23 mouse cellular contexts compared by ENCODE assay signal in genomic region chr12:87201694-87202093, GRCm38 (mm10). TPM values are rescaled to one million over a fixed set of nuclear protein-coding genes. Genes with fewer than 3 reads are reported as not detected.
DNase-seq lines count a peak whose midpoint lies in the region; ATAC-seq and TF ChIP-seq lines count a peak whose summit lies in the region.
"Had no signal": no experiment of that assay in that cellular context is flagged by ENCODE, and none has a peak within 500 bp of the region (broad histone marks: within the 10 kb centered on the region; RNA-seq: fewer than 3 reads in every experiment).

No protein-coding gene starts in this region.

- no peak overlapping the region for H3K4me3 ChIP-seq in kidney, postnatal 0 days (replicated peaks; ENCODE audit: low read depth, low read length)
- H3K4me3 ChIP-seq in CH12.LX (replicated peaks in 1 of 3; ENCODE audit: low read depth in 2 of 3, low read length in 2 of 3, poor library complexity in 1 of 3): no peak overlapping the region
- H3K4me3 ChIP-seq in stomach, postnatal 0 days (ENCODE audit: low read depth, low read length): no peak overlapping the region
- H3K4me3 ChIP-seq: embryonic facial prominence, embryonic 13.5 days; forebrain, embryonic 12.5 days; gastrocnemius, adult 2 months; heart, embryonic 13.5 days; hindbrain, embryonic 13.5 days had no signal

- TF ChIP-seq CTCF in kidney, postnatal 0 days (IDR thresholded peaks at IDR 0.05; ENCODE audit: low read depth): peak; percentile 17; the same call in 1 of the 2 replicates
- peak in 1 of 2 experiments; percentile 73; a peak in 2 of 4 replicates for TF ChIP-seq CTCF in CH12.LX (conservative IDR thresholded peaks at IDR 0.05 in 1 of 2, IDR thresholded peaks at IDR 0.05 in 1 of 2; ENCODE audit: low read depth in 2 of 2, low read length in 2 of 2)
- peak; percentile 48 for TF ChIP-seq CTCF in stomach, postnatal 0 days (IDR thresholded peaks at IDR 0.05; ENCODE audit: low read depth)

- ATAC-seq in CD4-positive, CD25-positive, alpha-beta regulatory T cell, adult 4 months: no peak
- no peak for ATAC-seq in kidney, postnatal 0 days (replicated peaks; ENCODE audit: low FRiP score, low read depth)
- ATAC-seq in stomach, postnatal 0 days (ENCODE audit: low FRiP score, low TSS enrichment): no peak
- ATAC-seq: activated CD4-positive, CD25-positive, alpha-beta regulatory T cell, adult 4 months; forebrain, postnatal 0 days; Patski had no signal

- TF ChIP-seq RAD21 in CH12.LX (IDR thresholded peaks at IDR 0.05; ENCODE audit: low read depth, low read length): peak; percentile 73

- in situ Hi-C loops in CH12.LX (cut with MboI; ENCODE audit: low pct_ligation_motif_present, low pct_unique_long_range_greater_than_20kb, low sequenced_read_pairs): loop anchor here (5.0 kb wide), 1 partner anchor 136 kb away; no protein-coding TSS in a partner anchor

- H3K36me3 ChIP-seq in kidney, postnatal 0 days (ENCODE audit: insufficient read depth, low read length): no peaks in the 10 kb centered on the region
- peaks cover 0 to 2% of the 10 kb centered on the region in 2 experiments for H3K36me3 ChIP-seq in CH12.LX (replicated peaks in 1 of 2; ENCODE audit: control insufficient read depth in 1 of 2, insufficient read depth in 1 of 2, low read length in 1 of 2)
- H3K36me3 ChIP-seq in stomach, postnatal 0 days (ENCODE audit: control insufficient read depth, insufficient read depth, low read length): no peaks in the 10 kb centered on the region
- H3K36me3 ChIP-seq: embryonic facial prominence, embryonic 13.5 days; forebrain, embryonic 12.5 days; heart, embryonic 13.5 days; hindbrain, embryonic 13.5 days had no signal

- H3K4me2 ChIP-seq in kidney, postnatal 0 days (ENCODE audit: low read length): no peak overlapping the region
- peak overlapping the region; percentile 90; the same call in 1 of the 2 replicates for H3K4me2 ChIP-seq in CH12.LX (ENCODE audit: insufficient read depth, low read depth, poor library complexity, severe bottlenecking)
- no peak overlapping the region for H3K4me2 ChIP-seq in stomach, postnatal 0 days (replicated peaks; ENCODE audit: low read depth)
- H3K4me2 ChIP-seq: embryonic facial prominence, embryonic 13.5 days; forebrain, embryonic 12.5 days; heart, embryonic 13.5 days; hindbrain, embryonic 13.5 days had no signal

- no peak overlapping the region for H3K27ac ChIP-seq in kidney, postnatal 0 days
- H3K27ac ChIP-seq in CH12.LX (ENCODE audit: insufficient read depth, low read depth): no peak overlapping the region
- no peak overlapping the region for H3K27ac ChIP-seq in stomach, postnatal 0 days (replicated peaks)
- H3K27ac ChIP-seq: embryonic facial prominence, embryonic 13.5 days; forebrain, embryonic 12.5 days; gastrocnemius, adult 2 months; heart, embryonic 13.5 days; hindbrain, embryonic 13.5 days had no signal

- TF ChIP-seq EP300 in CH12.LX (IDR thresholded peaks at IDR 0.05; ENCODE audit: low read length): no peak
- no peak for TF ChIP-seq EP300 in stomach, postnatal 0 days (optimal IDR thresholded peaks at IDR 0.05)

- no peak overlapping the region for H3K9ac ChIP-seq in kidney, postnatal 0 days (ENCODE audit: low read depth, low read length)
- H3K9ac ChIP-seq in CH12.LX (ENCODE audit: insufficient read depth, low read depth): peak overlapping the region; percentile 98; the same call in 1 of the 2 replicates
- H3K9ac ChIP-seq in stomach, postnatal 0 days (ENCODE audit: low read length): no peak overlapping the region
- H3K9ac ChIP-seq: embryonic facial prominence, embryonic 13.5 days; forebrain, embryonic 12.5 days; forebrain, postnatal 0 days; heart, embryonic 13.5 days; hindbrain, embryonic 13.5 days had no signal

- dilution Hi-C loops in CH12.LX (cut with MboI; ENCODE audit: extremely low pct_ligation_motif_present, extremely low pct_unique_long_range_greater_than_20kb, low sequenced_read_pairs): no loop called here

- WGBS in kidney, postnatal 0 days: 60% methylated on average over 5 of the region's 5 CpGs
- 57% methylated on average over 5 of the region's 5 CpGs for WGBS in stomach, postnatal 0 days

- TF ChIP-seq POLR2A in CH12.LX (IDR thresholded peaks at IDR 0.05; ENCODE audit: low read depth, low read length): no peak

- H3K4me1 ChIP-seq in kidney, postnatal 0 days (replicated peaks; ENCODE audit: insufficient read depth, low read length): no peaks in the 10 kb centered on the region
- peaks cover 3 to 32% of the 10 kb centered on the region in 2 experiments; a peak in 3 of 4 replicates for H3K4me1 ChIP-seq in CH12.LX (ENCODE audit: control insufficient read depth in 1 of 2, insufficient read depth in 2 of 2)
- H3K4me1 ChIP-seq in stomach, postnatal 0 days (replicated peaks; ENCODE audit: control insufficient read depth, insufficient read depth): no peaks in the 10 kb centered on the region

- peak; percentile 8 for DNase-seq in CD4-positive, CD25-positive, alpha-beta regulatory T cell, adult 2 months (ENCODE audit: low read depth, low spot score)
- no peak for DNase-seq in kidney, postnatal 0 days (ENCODE audit: low spot score)
- no peak for DNase-seq in kidney, postnatal 25 days
- no peak for DNase-seq in CH12.LX (ENCODE audit: extremely low read depth)
- DNase-seq in stomach, postnatal 0 days (ENCODE audit: low spot score): no peak
- no peak for DNase-seq in urinary bladder, postnatal 10 days (ENCODE audit: low spot score)
- DNase-seq: adrenal gland, postnatal 25 days; cerebellum, adult 18-20 months; cerebellum, adult 9-11 months; cerebellum, postnatal 36 days; forebrain, postnatal 0 days; gastrocnemius, adult 2 months; gastrocnemius, postnatal 25 days; heart, postnatal 10 days; heart, postnatal 4 days had no signal

- H3K9me3 ChIP-seq in kidney, postnatal 0 days (replicated peaks; ENCODE audit: low read length): no peaks in the 10 kb centered on the region
- no peaks in the 10 kb centered on the region for H3K9me3 ChIP-seq in CH12.LX (replicated peaks; ENCODE audit: low read length)
- no peaks in the 10 kb centered on the region for H3K9me3 ChIP-seq in stomach, postnatal 0 days (ENCODE audit: control insufficient read depth, low read length)
- H3K9me3 ChIP-seq: embryonic facial prominence, embryonic 13.5 days; forebrain, embryonic 12.5 days; heart, embryonic 13.5 days; hindbrain, embryonic 13.5 days had no signal

- no peaks in the 10 kb centered on the region for H3K27me3 ChIP-seq in kidney, postnatal 0 days (ENCODE audit: insufficient read depth, low read length)
- H3K27me3 ChIP-seq in CH12.LX (replicated peaks): no peaks in the 10 kb centered on the region
- no peaks in the 10 kb centered on the region for H3K27me3 ChIP-seq in stomach, postnatal 0 days (ENCODE audit: control insufficient read depth, insufficient read depth, low read length)
- H3K27me3 ChIP-seq: embryonic facial prominence, embryonic 13.5 days; forebrain, embryonic 12.5 days; hindbrain, embryonic 13.5 days; Patski had no signal

- H3K79me2 ChIP-seq in CH12.LX (replicated peaks; ENCODE audit: control insufficient read depth, extremely low read depth, insufficient read depth, poor library complexity, severe bottlenecking): peaks cover 27% of the 10 kb centered on the region

TF ChIP-seq in CH12.LX, 34 proteins besides CTCF, POLR2A, EP300 and RAD21 (continues in another document):
- TF ChIP-seq SIN3A (IDR thresholded peaks at IDR 0.05; ENCODE audit: low read length): peak; percentile 56; the same call in 1 of the 2 replicates
- TF ChIP-seq GABPA (IDR thresholded peaks at IDR 0.05; ENCODE audit: insufficient replicate concordance, low read depth, low read length): no peak
- peak; percentile 68 for TF ChIP-seq SMC3 (IDR thresholded peaks at IDR 0.05; ENCODE audit: low read depth, low read length)

RNA-seq across cellular contexts. Expression of gene Tmed8, which starts 1.4 kb away (rescaled TPM):
- polyA plus RNA-seq in CD4-positive, CD25-positive, alpha-beta regulatory T cell, adult 4 months (2017; shearing (Covaris generic)): 1 to 10 TPM; 2.2 to 3.4 TPM
- polyA plus RNA-seq in kidney, postnatal 0 days (2015; fragmentation: Nextera tagmentation; extraction: Ambion mirVana): 1.7 and 1.8 TPM in 2 replicates
- total RNA-seq in CH12.LX (2012; rRNA removed): 27.3 and 29.1 TPM in 2 replicates
- 27.9 and 29.3 TPM in 2 replicates for total RNA-seq in CH12.LX (2014; rRNA removed)
- 29.4 and 34.8 TPM in 2 replicates for polyA plus RNA-seq in CH12.LX (2012; ENCODE audit: insufficient read length, low read depth)
- 1.1 TPM in 2 replicates for polyA plus RNA-seq in stomach, postnatal 0 days (2015; fragmentation: Nextera tagmentation; extraction: Ambion mirVana)

RNA-seq across cellular contexts. Expression of gene Samd15, which starts 2.2 kb away (rescaled TPM):
- 1 to 10 TPM in 1 of 2 experiments, not detected in 1; 5.3 TPM for polyA plus RNA-seq in CD4-positive, CD25-positive, alpha-beta regulatory T cell, adult 4 months (2017; shearing (Covaris generic))
- polyA plus RNA-seq in kidney, postnatal 0 days (2015; fragmentation: Nextera tagmentation; extraction: Ambion mirVana): 1.3 and 1.4 TPM in 2 replicates
- 0.97 and 1.1 TPM in 2 replicates for total RNA-seq in CH12.LX (2012; rRNA removed)
- 0.28 and 1.8 TPM in 2 replicates for total RNA-seq in CH12.LX (2014; rRNA removed)
- 2.8 and 3.9 TPM in 2 replicates for polyA plus RNA-seq in CH12.LX (2012; ENCODE audit: insufficient read length, low read depth)
- polyA plus RNA-seq in stomach, postnatal 0 days (2015; fragmentation: Nextera tagmentation; extraction: Ambion mirVana): 0.85 and 1.0 TPM in 2 replicates
- total RNA-seq: gastrocnemius, adult 2 months; gastrocnemius, postnatal 25 days had no signal

RNA-seq across cellular contexts. Expression of gene Noxred1, which starts 36.8 kb away (rescaled TPM):
- 1 to 10 TPM in 1 of 2 experiments, under 1 TPM in 1; 0.73 to 1.5 TPM for polyA plus RNA-seq in CD4-positive, CD25-positive, alpha-beta regulatory T cell, adult 4 months (2017; shearing (Covaris generic))
- polyA plus RNA-seq in kidney, postnatal 0 days (2015; fragmentation: Nextera tagmentation; extraction: Ambion mirVana): 0.17 TPM in 1 of 2 replicates, not detected in the other
- total RNA-seq in CH12.LX (2012; rRNA removed) (5.1 and 5.2 TPM in 2 replicates), CH12.LX (2014; rRNA removed) (6.9 and 8.0 TPM in 2 replicates)
- polyA plus RNA-seq in CH12.LX (2012; ENCODE audit: insufficient read length, low read depth): 10.0 and 10.4 TPM in 2 replicates
- 0.11 TPM in 1 of 2 replicates, not detected in the other for polyA plus RNA-seq in stomach, postnatal 0 days (2015; fragmentation: Nextera tagmentation; extraction: Ambion mirVana)
- total RNA-seq: granulocyte monocyte progenitor cell, adult 5-6 weeks had no signal

RNA-seq across cellular contexts. Expression of gene Pomt2, which starts 53.9 kb away (rescaled TPM):
- 1 to 10 TPM in 1 of 2 experiments, under 1 TPM in 1; 0.89 to 1.1 TPM for polyA plus RNA-seq in CD4-positive, CD25-positive, alpha-beta regulatory T cell, adult 4 months (2017; shearing (Covaris generic))
- polyA plus RNA-seq in kidney, postnatal 0 days (2015; fragmentation: Nextera tagmentation; extraction: Ambion mirVana): 14.6 TPM in 2 replicates
- total RNA-seq in CH12.LX (2012; rRNA removed): 12.4 and 12.8 TPM in 2 replicates
- 11.7 and 12.0 TPM in 2 replicates for total RNA-seq in CH12.LX (2014; rRNA removed)
- polyA plus RNA-seq in CH12.LX (2012; ENCODE audit: insufficient read length, low read depth): 10.5 and 11.6 TPM in 2 replicates
- polyA plus RNA-seq in stomach, postnatal 0 days (2015; fragmentation: Nextera tagmentation; extraction: Ambion mirVana): 4.4 and 4.8 TPM in 2 replicates

RNA-seq across cellular contexts. Expression of gene Gstz1, which starts 54.7 kb away (rescaled TPM):
- polyA plus RNA-seq in CD4-positive, CD25-positive, alpha-beta regulatory T cell, adult 4 months (2017; shearing (Covaris generic)): 10 to 100 TPM; 13.8 to 21.4 TPM
- 89.7 and 91.3 TPM in 2 replicates for polyA plus RNA-seq in kidney, postnatal 0 days (2015; fragmentation: Nextera tagmentation; extraction: Ambion mirVana)
- 16.7 and 22.3 TPM in 2 replicates for total RNA-seq in CH12.LX (2012; rRNA removed)
- total RNA-seq in CH12.LX (2014; rRNA removed): 26.8 and 27.5 TPM in 2 replicates
- 19.7 and 20.5 TPM in 2 replicates for polyA plus RNA-seq in CH12.LX (2012; ENCODE audit: insufficient read length, low read depth)
- polyA plus RNA-seq in stomach, postnatal 0 days (2015; fragmentation: Nextera tagmentation; extraction: Ambion mirVana): 23.6 and 31.3 TPM in 2 replicates
